Mouse (Mus musculus) brain, embryonic 18.5 days (tissue): ENCODE data around the gene Mllt6.
"Not testable (repeated sequence)": the region's sequence is repeated elsewhere in the genome, so short reads cannot be mapped to it uniquely, and the experiment has no call there.

Experiments
- DNase-seq: peaks from one replicate; pipeline ENCODE4 v3.0.0-alpha.2; 2012; ENCODE audit warnings: low read depth, low spot score

Gene Mllt6

DNA sequence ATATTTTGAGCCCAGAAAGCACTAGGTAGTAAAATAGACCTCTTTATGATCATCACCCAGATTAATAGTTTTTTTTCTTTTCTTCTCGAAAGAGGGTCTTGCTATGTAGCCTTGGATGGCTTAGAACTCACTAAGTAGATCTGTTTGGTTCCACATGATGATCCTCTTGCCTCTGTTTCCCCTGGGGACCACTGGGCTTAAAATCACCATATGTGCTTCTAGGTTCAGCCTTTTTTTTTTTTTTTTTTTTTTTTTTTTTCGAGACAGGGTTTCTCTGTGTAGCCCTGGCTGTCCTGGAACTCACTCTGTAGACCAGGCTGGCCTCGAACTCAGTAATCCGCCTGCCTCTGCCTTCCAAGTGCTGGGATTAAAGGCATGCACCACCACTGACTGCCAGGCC is 14.7 kb upstream of the Mllt6 start:
- not testable (repeated sequence) for DNase-seq

DNA sequence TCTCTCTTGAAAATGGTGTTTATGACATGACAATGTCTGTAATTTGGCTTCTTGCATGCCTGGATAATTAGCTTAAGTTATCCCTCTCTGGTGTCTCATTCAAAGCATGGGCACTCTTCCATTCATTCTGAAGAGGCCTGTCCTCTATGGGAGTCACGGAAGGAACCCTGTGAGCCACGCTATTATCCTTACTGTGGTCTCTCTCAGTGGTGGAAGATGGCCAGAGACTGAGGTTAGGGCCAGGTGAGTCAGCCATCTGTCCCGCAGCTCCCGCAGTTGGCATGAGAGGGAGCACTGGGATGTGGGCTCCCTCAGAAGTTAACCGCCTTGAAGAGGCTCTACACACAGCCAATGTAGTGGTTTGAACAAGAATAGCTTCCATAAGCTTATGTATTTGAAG is 12.9 kb upstream of the Mllt6 start:
- DNase-seq = no peak

GRCm38 (mm10) chr11:97653376-97653775 is 9.8 kb upstream of the Mllt6 start:
- not testable (repeated sequence) for DNase-seq

DNA sequence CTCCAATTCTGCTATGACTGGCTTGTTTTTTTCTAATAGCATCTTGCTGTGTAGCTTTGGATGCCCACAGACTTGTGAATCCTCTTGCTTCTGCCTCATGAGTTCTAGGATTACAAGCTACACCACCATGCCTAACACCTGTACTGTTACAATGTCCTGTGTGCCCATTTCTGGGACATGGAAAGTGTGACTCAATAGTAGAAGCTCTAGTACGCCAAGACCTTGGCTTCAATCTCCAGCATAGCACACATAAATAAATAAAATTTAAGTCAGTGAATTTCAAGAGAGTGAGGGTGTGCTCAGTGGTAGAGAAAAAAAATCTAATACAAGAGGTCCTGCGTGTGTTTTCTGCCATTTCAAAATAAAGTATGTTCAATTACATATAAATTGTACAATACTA is 9.0 kb upstream of the Mllt6 start:
- DNase-seq = no peak

GRCm38 (mm10) chr11:97656269-97656971 is 6.8 kb upstream of the Mllt6 start:
- DNase-seq = no peak

DNA sequence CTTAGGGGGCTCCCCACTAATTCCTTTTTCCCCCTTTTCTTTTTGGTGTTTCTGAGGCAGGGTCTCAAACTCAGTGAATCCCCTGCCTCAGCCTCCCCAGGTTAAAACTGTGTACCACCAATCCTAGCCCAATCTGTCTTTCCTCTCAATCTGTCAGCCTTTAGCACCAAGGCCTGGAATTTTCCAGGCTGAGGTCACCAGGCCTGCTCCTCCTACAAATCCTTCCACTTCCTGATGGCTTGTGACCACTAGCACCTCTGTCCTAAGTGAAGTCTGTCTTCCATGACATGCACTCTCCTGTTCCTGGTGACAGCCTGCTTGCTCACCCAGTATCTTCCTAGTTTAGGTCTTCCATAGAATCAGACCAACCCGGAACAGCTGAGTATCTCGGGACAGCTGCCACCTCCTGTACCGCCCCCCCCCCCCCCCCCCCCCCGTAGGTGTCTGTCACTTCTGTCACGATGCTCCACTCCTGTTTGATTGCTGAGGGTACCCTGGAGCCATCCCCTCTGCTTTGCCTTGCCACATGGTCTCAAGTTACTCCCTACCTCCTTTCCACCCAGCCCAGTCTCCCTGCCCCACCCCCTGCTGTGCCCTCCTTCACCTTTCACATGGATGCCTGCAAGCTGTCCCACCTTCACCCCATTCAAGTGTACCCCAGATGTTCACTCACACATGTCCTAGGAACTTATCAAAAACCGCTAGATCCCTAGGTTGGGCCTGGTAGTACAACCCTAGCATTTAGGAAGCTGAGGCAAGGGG is 5.8 kb upstream of the Mllt6 start:
- no peak for DNase-seq

DNA sequence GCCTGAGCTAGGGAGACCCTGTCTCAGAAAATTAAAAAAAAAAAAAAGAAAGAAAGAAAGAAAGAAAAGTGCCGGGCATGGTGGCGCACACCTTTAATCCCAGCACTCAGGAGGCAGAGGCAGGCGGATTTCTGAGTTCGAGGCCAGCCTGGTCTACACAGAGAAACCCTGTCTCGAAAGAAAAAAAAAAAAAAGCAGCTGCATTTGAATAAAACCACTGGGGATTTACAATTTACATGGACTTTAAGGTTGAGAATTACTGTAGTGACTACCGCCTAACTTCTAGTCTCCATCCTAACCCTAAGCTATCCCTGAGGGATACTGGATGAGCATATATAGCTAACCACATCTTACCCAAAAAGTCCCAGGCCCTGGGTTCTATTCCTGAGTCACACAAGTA is 5.2 kb upstream of the Mllt6 start:
- DNase-seq = not testable (repeated sequence)

GRCm38 (mm10) chr11:97658751-97659266 is 4.4 kb upstream of the Mllt6 start:
- no peak for DNase-seq

DNA sequence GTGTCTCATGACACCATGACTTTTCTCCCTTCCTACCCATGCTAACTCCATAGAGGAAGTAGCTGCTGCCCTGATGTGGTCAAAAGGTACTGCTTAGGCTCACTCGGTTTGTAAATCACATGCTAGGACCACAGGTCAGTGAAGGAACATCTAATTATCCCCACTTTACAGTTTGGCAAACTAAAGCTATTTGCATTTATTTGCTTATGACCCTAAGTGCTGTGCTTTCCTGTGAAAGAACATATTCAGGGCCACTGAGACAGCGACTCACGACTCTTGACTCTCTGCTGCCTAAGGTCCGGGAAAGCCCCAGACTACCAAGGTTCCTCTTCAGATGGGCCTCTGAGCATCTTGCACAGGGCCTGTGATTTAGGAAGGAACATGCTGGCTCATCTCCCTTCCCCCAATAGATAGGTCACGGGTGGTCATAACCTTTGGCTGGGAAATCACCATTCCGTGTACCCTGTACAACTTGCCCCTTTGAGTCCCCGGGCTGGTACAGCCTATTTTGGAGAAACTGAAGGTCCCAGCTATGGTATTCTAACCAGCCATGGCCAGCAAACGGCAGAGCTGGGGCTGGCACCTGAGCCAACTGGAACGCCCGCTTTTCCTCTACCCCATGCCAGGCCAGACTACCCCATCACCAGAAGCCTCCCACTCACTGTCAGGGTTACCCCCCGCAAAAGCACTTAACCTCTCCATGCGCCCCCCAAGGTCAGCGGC is 3.8 kb upstream of the Mllt6 start:
- no peak for DNase-seq

- peak; percentile 36 for DNase-seq
Observed at GRCm38 (mm10) chr11:97659990-97660714, 3.1 kb upstream of the Mllt6 start.

DNA sequence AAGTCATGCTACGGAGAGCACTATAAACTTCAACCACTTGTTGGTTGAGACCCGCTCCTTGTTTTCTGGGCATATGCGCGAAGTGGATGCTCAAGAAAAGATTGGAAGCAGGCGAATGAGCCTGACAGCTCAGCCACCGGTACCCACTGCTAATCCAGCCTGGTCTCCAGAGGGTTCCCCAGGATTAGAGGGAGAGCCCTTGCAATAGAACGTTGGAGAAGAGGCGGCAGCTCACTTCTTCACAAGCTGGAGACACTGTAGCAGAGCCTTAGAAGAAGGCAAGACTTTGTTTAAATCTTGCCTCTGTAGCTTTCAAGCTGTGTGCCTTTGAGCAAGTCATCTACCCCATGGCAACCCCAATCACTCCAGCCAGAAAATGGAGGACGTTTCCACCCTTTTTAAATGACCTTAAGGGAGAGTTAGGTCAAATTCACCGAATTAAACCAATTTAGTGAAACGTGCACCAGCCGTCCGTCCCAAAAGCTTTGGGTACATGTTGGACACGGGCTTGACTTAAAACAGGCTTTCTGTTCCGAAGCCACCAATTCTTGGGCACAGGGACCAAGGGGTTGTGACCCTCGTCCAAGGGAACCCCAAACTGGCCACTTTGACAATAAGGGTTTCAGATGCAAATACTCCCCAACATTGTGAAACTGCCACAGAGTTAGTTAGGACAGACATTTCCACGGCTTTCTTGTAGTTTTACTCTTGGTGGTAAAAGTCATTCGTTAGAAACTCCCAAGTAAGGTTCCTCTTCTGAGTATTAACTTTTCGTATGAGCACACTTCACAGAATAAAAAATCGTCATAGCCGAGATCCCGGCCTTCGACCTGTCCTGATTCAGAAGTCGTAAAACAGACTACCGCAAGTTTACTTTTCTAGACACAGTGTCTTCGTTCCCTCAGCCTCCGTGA is 2.2 kb upstream of the Mllt6 start:
- no peak for DNase-seq

DNA sequence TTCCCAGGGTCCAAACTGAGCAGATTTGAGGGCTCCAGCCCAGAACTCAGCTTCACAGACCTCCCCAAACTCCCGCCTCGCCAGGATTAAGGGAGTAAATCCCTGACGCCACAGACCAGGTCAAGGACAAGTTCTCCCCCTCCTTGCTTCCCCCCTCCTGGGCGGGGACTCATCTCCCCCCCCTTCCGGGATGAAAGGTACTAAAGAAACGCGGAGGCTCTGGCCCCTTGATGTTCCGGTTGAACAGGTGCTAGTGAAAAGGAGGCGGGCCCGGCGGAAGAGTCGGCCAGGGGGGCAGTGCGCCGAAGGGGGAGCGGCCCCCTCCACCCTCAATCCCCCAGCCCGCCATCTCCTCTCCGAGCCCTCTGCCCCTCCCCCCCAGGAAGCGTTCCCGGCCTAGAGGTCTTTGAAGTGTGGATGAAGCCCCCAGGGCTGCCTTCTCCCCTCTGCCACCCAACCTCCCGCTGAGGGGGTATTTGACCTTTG is 1.5 kb upstream of the Mllt6 start:
- DNase-seq = no peak

GRCm38 (mm10) chr11:97662207-97662892 is 864 bp upstream of the Mllt6 start:
- DNase-seq = no peak

- no peak for DNase-seq
Observed at GRCm38 (mm10) chr11:97663528-97664338, 519 bp downstream of the Mllt6 start.

DNA sequence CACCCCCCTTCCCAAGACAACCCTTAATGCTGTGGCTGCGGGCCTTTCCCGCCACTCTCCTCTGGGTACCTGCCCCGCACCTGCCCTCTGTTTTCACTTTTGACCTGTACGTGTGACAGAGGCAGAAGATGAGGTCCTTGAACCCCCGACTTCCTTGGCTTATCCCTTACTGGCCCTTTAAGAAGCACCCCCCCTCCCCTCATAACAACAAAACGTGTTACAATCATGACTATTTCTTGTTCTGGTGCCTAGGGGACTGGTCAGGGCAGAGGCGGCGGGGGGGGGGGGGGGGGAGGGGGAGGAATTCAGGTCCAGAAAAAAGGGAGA is 1.1 kb downstream of the Mllt6 start:
- no peak for DNase-seq

DNA sequence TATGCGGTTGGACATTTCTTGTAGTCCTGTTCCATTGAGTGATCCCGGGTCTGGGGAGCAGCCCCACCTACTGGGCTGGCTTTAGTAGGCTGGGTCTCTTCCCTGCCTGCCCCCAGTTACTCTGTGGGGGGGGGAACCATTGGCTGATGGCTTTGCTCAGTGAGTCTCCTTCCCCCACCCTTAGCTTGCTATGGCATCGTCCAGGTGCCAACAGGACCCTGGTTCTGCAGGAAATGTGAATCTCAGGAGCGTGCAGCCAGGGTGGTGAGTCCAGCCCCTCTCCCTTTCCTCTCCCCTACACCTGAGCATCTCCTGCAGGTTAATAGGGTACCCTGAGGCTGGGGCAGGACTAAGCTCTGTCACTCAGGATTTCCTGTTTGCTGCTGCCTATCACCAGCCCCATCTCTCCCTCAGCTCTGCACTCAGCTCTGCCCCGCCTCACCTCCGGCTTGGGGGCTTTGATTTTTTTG is 1.6 kb downstream of the Mllt6 start:
- DNase-seq = no peak

- no peak for DNase-seq
Observed at GRCm38 (mm10) chr11:97665431-97665830, 2.2 kb downstream of the Mllt6 start.

- DNase-seq = no peak
Observed at GRCm38 (mm10) chr11:97666221-97666620, 3.0 kb downstream of the Mllt6 start.

- no peak for DNase-seq
Observed at GRCm38 (mm10) chr11:97666794-97667193, 3.6 kb downstream of the Mllt6 start.
